Mouse (Mus musculus) cerebellum, adult 2 months (tissue): ENCODE measurements at regions not wholly inside any gene's neighbourhood (a gene's known extent, or its start where the extent isn't known, plus 50 kb on each side); places are given as distances from the start of the nearest gene placed in this dataset.

Experiments used
- DNase-seq, 2 experiments: peaks; one replicate each; pipeline ENCODE4 v3.0.0; 2021
- H3K27ac ChIP-seq: fragments of 200-500 bp; 2 replicates; pipeline ENCODE4 v1.5.1; 2012; ENCODE audit warnings: low read length, control low read depth, inconsistent platforms; ENCODE audit not compliant: insufficient read depth
- H3K27me3 ChIP-seq: fragments of 200-500 bp; 2 replicates; pipeline ENCODE4 v1.6.1; 2012; ENCODE audit warnings: inconsistent platforms, mild to moderate bottlenecking, low read length, moderate library complexity; ENCODE audit not compliant: control insufficient read depth, insufficient read depth
- H3K4me1 ChIP-seq: fragments of 200-500 bp; 2 replicates; pipeline ENCODE4 v1.6.1; 2011; ENCODE audit warnings: low read length; ENCODE audit not compliant: control insufficient read depth, insufficient read depth
- H3K4me3 ChIP-seq: fragments of 200-500 bp; replicated peaks from 2 replicates; pipeline ENCODE3; 2011; ENCODE audit warnings: mild to moderate bottlenecking, low read depth, low read length, control low read depth; ENCODE audit not compliant: insufficient read depth
- CTCF ChIP-seq: fragments of 200-500 bp; IDR thresholded peaks from 2 replicates; pipeline ENCODE4 v1.5.1; 2011; ENCODE audit warnings: low read depth, mild to moderate bottlenecking, control low read depth, low read length, moderate library complexity, borderline replicate concordance; ENCODE audit not compliant: insufficient read depth
- POLR2A ChIP-seq: fragments of 200-500 bp; IDR thresholded peaks from 2 replicates; pipeline ENCODE4 v1.6.1; 2011; ENCODE audit warnings: low read length, control low read depth, borderline replicate concordance; ENCODE audit not compliant: insufficient read depth
- WGBS: fragments of 180-500 bp; shearing (Covaris S2); methylation state at CpG from one replicate; pipeline ENCODE4 v1.1.7; 2018; 5-methylcytosine and 5-hydroxymethylcytosine counted together

DNA sequence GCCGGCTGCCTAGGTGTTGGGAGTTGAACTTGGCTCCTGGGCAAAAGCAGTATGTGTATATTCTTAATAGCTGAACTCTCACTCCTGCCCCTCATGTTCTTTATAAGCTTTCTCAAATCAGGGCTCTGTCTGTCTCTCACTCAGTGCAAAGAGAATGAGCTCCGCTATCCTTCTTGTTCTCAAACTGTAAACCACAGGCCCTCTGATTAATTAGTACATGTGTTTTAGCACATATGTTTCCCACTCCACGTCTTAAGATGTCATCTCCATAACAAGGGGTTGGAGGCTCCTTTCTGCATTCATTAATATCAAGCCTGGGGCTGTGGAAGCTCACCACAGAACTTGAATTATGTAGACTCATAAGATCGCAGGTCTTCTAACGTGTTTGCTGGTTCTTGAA is 104.7 kb downstream of the Nsun3 start:
- Histone ChIP-seq H3K27ac (no peak overlapping the region), H3K27me3 (no peaks in the 10 kb centered on the region), H3K4me3 (no peak overlapping the region), H3K4me1 (no peaks in the 10 kb centered on the region)
- WGBS: 80% methylated on average over 5 of the region's 5 CpGs
- no peak for DNase-seq
- TF ChIP-seq POLR2A (no peak), CTCF (no peak)

DNA sequence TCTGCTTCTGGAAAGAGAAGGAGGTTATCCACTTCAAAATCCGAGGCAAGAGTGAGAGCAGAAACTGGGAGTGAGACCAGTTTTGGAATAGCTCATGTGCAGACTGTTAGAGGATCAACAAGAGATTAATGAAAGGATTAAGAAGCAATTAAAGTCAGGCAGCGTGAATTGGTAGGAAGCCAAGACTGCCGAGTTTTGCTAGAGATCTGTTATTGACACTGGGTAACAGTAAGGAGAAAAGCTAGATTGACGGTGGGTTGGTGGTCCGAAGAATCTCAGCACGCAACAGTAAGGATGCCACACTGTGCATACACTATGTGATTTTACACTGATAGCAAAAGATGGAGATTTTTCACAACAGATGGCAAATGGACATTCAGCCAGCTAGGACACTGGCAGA is 109.8 kb downstream of the Nsun3 start:
- no peaks in the 10 kb centered on the region for H3K4me1 ChIP-seq
- 8% methylated on average over 6 of the region's 6 CpGs for WGBS
- no peak overlapping the region for H3K27ac ChIP-seq
- no peaks in the 10 kb centered on the region for H3K27me3 ChIP-seq
- DNase-seq: no peak
- TF ChIP-seq CTCF (no peak), POLR2A (no peak)
- H3K4me3 ChIP-seq: no peak overlapping the region

DNA sequence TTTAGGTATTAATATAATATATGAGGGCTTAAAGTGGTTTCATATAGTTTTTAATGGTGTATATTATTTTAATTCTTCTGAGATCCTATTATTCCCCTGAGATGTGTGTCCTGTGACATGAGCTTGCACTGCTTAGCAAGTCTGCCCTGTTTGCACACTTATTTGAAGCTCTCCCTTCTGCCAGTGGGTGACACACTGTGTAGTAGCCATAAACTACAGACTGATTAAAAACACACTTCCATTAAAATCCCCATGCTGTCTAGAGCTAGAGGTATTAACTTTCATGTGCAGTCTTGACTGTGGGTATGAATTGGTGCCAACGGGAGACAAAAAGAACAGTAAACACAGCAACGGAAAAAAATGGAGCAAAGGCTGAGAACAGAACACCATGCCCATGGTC is 129.2 kb downstream of the Nsun3 start:
- 77% methylated on average over 2 of the region's 2 CpGs for WGBS
- no peak for DNase-seq
- TF ChIP-seq POLR2A: no peak
- TF ChIP-seq CTCF: no peak
- H3K27me3 ChIP-seq: no peaks in the 10 kb centered on the region
- no peak overlapping the region for H3K27ac ChIP-seq
- H3K4me3 ChIP-seq: no peak overlapping the region
- no peaks in the 10 kb centered on the region for H3K4me1 ChIP-seq

DNA sequence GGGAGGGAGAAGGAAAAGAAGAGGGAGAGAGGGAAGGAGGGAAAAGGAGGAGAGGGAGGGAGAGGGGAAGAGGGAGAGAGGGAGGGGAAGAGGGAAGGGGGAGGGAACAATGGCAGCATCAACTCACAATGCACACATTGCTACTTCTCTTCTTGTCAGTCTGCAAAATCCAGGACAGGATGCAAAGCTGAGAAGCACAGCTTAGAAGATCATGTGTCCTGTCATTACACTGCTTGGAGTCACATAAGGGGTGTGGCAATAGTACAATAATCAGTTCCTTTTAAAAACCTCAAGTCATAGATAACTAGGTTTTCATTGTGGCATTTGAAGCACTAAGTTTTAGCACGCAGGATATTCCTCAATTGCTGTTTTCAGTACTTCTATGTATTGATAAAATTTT is 132.2 kb downstream of the Nsun3 start:
- no peak for DNase-seq

DNA sequence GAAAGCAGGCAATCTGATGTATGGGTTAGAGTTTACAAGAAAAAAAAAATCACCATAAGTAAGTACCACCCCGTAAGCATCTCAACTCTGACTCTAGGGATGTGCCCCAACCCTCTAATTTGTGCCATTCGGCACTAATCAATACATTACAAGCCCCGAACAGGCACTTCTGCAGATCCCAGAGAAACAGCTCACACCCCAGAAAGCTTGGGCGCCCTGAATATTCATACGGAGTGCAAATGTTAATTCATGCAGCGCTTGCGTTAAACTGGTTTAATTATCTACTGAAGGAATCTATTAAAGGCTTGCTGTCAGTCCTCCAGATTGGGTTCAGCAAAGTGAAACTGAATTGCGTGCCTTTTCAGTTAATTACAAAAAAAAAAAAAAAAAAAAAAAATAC is 132.8 kb downstream of the Nsun3 start:
- WGBS: 24% methylated on average over 8 of the region's 8 CpGs
- no peaks in the 10 kb centered on the region for H3K4me1 ChIP-seq
- no peaks in the 10 kb centered on the region for H3K27me3 ChIP-seq
- H3K4me3 ChIP-seq: no peak overlapping the region
- TF ChIP-seq POLR2A: no peak
- no peak for TF ChIP-seq CTCF
- H3K27ac ChIP-seq: no peak overlapping the region
- DNase-seq: no peak

More for the DNA sequence above, 132.2 kb downstream of the Nsun3 start:
- no peak overlapping the region for H3K4me3 ChIP-seq
- H3K27me3 ChIP-seq: no peaks in the 10 kb centered on the region
- TF ChIP-seq CTCF (no peak), POLR2A (no peak)
- H3K4me1 ChIP-seq: no peaks in the 10 kb centered on the region
- no peak overlapping the region for H3K27ac ChIP-seq
- 90% methylated on average over 1 of the region's 1 CpGs for WGBS

DNA sequence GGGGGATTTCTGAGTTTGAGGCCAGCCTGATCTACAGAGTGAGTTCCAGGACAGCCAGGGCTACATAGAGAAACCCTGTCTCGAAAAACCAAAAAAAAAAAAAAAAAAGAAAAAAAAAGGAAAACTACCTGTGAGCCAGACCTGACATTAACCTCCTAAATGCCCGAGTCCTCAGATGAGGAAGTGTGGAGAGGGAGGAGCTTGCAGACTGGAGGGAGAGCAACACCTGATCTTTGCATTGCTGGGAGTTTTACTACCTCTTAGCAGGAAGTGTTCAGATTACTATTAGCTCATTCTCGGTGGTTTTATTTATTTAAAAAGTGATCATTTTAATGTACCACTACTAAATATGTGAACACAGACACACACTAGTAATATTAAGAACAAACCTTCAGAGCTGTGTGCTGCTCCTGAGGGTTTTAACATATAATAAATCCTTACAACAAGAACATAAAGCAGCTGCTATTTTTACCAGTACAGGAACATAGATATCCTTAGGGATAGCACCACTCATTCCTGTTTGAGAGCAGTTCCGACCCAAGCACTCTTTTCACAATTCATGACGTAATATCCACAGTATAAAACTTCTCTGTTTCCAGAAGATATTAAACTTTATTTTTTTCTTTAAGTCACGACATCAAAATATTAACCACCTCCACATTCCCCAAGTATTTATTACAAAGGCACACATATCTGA is 133.7 kb downstream of the Nsun3 start:
- no peak for DNase-seq
- Histone ChIP-seq H3K27ac (no peak overlapping the region), H3K4me1 (no peaks in the 10 kb centered on the region), H3K27me3 (no peaks in the 10 kb centered on the region), H3K4me3 (no peak overlapping the region)
- 88% methylated on average over 6 of the region's 6 CpGs for WGBS
- TF ChIP-seq CTCF: no peak
- no peak for TF ChIP-seq POLR2A

DNA sequence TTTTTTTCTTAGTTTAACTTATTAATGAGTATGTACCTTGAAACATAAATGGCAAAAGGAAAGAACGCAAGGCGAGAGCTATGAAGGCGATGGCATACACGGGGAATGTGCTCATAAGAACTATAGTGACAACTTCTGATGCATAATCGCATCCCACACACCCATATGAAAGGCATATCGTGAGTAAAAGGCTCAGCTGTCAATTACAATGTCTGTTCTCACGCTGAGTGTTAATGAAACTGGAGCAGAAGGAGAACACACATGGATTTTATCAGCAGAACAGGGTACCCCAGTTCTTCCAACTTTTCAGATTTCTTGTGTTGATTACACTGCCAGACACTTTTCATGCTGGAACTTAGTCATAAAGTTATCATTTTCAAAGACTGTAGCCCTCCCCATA is 135.8 kb downstream of the Nsun3 start:
- TF ChIP-seq CTCF (no peak), POLR2A (no peak)
- 82% methylated on average over 7 of the region's 7 CpGs for WGBS
- no peaks in the 10 kb centered on the region for H3K4me1 ChIP-seq
- H3K27me3 ChIP-seq: no peaks in the 10 kb centered on the region
- H3K27ac ChIP-seq: no peak overlapping the region
- H3K4me3 ChIP-seq: no peak overlapping the region
- no peak for DNase-seq

DNA sequence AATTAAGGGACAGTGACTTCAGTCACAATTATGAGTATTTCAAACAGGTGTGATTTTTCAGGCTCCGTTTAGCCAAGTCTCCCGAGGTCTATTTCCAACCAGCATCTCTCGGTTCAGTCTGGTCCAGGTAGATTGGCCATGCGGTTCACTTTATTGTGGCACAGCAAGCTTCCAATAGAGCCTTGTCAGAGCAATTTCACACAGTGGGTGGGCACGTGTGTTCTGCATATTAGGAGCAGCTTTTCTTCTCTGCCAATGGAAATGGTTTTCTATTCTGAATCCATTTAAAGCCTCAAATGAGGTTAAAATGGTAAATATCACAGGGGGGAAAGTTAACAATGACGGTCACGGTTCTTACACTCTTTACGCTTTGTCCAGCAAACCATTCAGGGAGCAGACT is 138.3 kb downstream of the Nsun3 start:
- H3K27ac ChIP-seq: no peak overlapping the region

More for the DNA sequence above, 138.3 kb downstream of the Nsun3 start:
- no peak for TF ChIP-seq POLR2A
- TF ChIP-seq CTCF: no peak
- Histone ChIP-seq H3K27me3 (no peaks in the 10 kb centered on the region), H3K4me3 (no peak overlapping the region), H3K4me1 (no peaks in the 10 kb centered on the region)
- DNase-seq: no peak
- WGBS: 24% methylated on average over 8 of the region's 8 CpGs
